Mouse (Mus musculus): ENCODE data around the gene Zfy1. TPM values are rescaled to one million over a fixed set of nuclear protein-coding genes. Genes with fewer than 3 reads are reported as not detected.
"Not testable (repeated sequence)": the region's sequence is repeated elsewhere in the genome, so short reads cannot be mapped to it uniquely, and the experiment has no call there.

The Zfy1 gene
- polyA plus RNA-seq (2014; fragmentation: Nextera tagmentation; extraction: Ambion mirVana) = not detected in 2 replicates

- H3K9ac ChIP-seq (ENCODE audit: low read depth, low read length); H3K27ac ChIP-seq (ENCODE audit: low read depth, low read length); H3K4me1 ChIP-seq (replicated peaks; ENCODE audit: control insufficient read depth, insufficient read depth, low read length); DNase-seq (ENCODE audit: low spot score); H3K27me3 ChIP-seq (ENCODE audit: control insufficient read depth, insufficient read depth, low read length); ATAC-seq (ENCODE audit: low FRiP score); H3K4me3 ChIP-seq (ENCODE audit: low read depth, low read length); H3K9me3 ChIP-seq (ENCODE audit: control insufficient read depth, low read length); H3K4me2 ChIP-seq (replicated peaks; ENCODE audit: low read depth, low read length); H3K36me3 ChIP-seq (ENCODE audit: control insufficient read depth, insufficient read depth, low read length): not testable (repeated sequence)
- no CpG with 5 or more reads among the region's 11 CpGs for WGBS
These were observed at the start of gene Zfy1 for GRCm38 (mm10) chrY:797309-797708. TSS of gene Zfy1 (minus strand) at chrY:797409.

- Histone ChIP-seq H3K27ac (ENCODE audit: low read depth, low read length) (no peak within 1 kb of the TSS), H3K4me1 (replicated peaks; ENCODE audit: control insufficient read depth, insufficient read depth, low read length) (no peaks in the 10 kb centered on the region), H3K9me3 (ENCODE audit: control insufficient read depth, low read length) (no peaks in the 10 kb centered on the region), H3K9ac (ENCODE audit: low read depth, low read length) (no peak within 1 kb of the TSS), H3K27me3 (ENCODE audit: control insufficient read depth, insufficient read depth, low read length) (no peaks in the 10 kb centered on the region), H3K36me3 (ENCODE audit: control insufficient read depth, insufficient read depth, low read length) (no peaks in the 10 kb centered on the region), H3K4me3 (ENCODE audit: low read depth, low read length) (no peak within 1 kb of the TSS), H3K4me2 (replicated peaks; ENCODE audit: low read depth, low read length) (no peak within 1 kb of the TSS)
- ATAC-seq (ENCODE audit: low FRiP score) (no peak), DNase-seq (ENCODE audit: low spot score) (no peak)
- WGBS = 94% methylated on average over 2 of the region's 15 CpGs
These were observed 21.2 kb upstream of the Zfy1 start, which contains the start of gene Uba1y for GRCm38 (mm10) chrY:818396-818795. TSS of gene Uba1y (plus strand) at chrY:818649.

- Histone ChIP-seq H3K4me3 (ENCODE audit: low read depth, low read length) (no peak overlapping the region), H3K27me3 (ENCODE audit: control insufficient read depth, insufficient read depth, low read length) (no peaks in the 10 kb centered on the region), H3K4me1 (replicated peaks; ENCODE audit: control insufficient read depth, insufficient read depth, low read length) (no peaks in the 10 kb centered on the region), H3K9me3 (ENCODE audit: control insufficient read depth, low read length) (no peaks in the 10 kb centered on the region), H3K27ac (ENCODE audit: low read depth, low read length) (no peak overlapping the region), H3K36me3 (ENCODE audit: control insufficient read depth, insufficient read depth, low read length) (no peaks in the 10 kb centered on the region), H3K4me2 (replicated peaks; ENCODE audit: low read depth, low read length) (peak overlapping the region; percentile 21; the same call in 1 of the 2 replicates), H3K9ac (ENCODE audit: low read depth, low read length) (no peak overlapping the region)
- ATAC-seq (ENCODE audit: low FRiP score) (peak; percentile 92), DNase-seq (ENCODE audit: low spot score) (peak; percentile 55)
- 2% methylated on average over 12 of the region's 15 CpGs for WGBS
These were observed 11.9 kb upstream of the Zfy1 start for GRCm38 (mm10) chrY:808991-809661.

Other genes starting within 250 kb of the Zfy1 start
- not detected in 2 replicates for gene Uba1y, start 21.2 kb upstream of the Zfy1 start, polyA plus RNA-seq (2014; fragmentation: Nextera tagmentation; extraction: Ambion mirVana)
- gene Kdm5d, start 100.4 kb upstream of the Zfy1 start, polyA plus RNA-seq (2014; fragmentation: Nextera tagmentation; extraction: Ambion mirVana) = 12.8 and 20.6 TPM in 2 replicates
- gene Eif2s3y, start 213.1 kb upstream of the Zfy1 start, polyA plus RNA-seq (2014; fragmentation: Nextera tagmentation; extraction: Ambion mirVana) = 22.8 and 55.5 TPM in 2 replicates